Mouse (Mus musculus) retina, postnatal 1 day (tissue): ENCODE measurements around the gene Rdh19.
"Not testable (repeated sequence)": the region's sequence is repeated elsewhere in the genome, so short reads cannot be mapped to it uniquely, and the experiment has no call there.

Experiments used
- DNase-seq: peaks from one replicate; pipeline ENCODE4 v3.0.0-alpha.2; 2012

The Rdh19 gene

GRCm38 (mm10) chr10:127849628-127850027 is at the start of gene Rdh19:
Gene Rdh19 (plus strand): TSS chr10:127849928.
- DNase-seq = no peak

GRCm38 (mm10) chr10:127800891-127801290 is 48.8 kb upstream of the Rdh19 start, which contains the start of gene Rdh16:
Gene Rdh16 (plus strand): TSS chr10:127801152.
- no peak for DNase-seq

- no peak for DNase-seq
Measured at GRCm38 (mm10) chr10:127801612-127802011, 48.1 kb upstream of the Rdh19 start.

- DNase-seq = no peak
Measured at GRCm38 (mm10) chr10:127802236-127802635, 47.5 kb upstream of the Rdh19 start.

GRCm38 (mm10) chr10:127804416-127804815 is 45.3 kb upstream of the Rdh19 start:
- no peak for DNase-seq

GRCm38 (mm10) chr10:127815888-127816287 is 33.8 kb upstream of the Rdh19 start:
- no peak for DNase-seq

GRCm38 (mm10) chr10:127817268-127817910 is 32.3 kb upstream of the Rdh19 start:
- DNase-seq = not testable (repeated sequence)

- DNase-seq = not testable (repeated sequence)
Measured at GRCm38 (mm10) chr10:127821806-127822205, 27.9 kb upstream of the Rdh19 start.

GRCm38 (mm10) chr10:127825386-127825785 is 24.3 kb upstream of the Rdh19 start:
- peak; percentile 46 for DNase-seq

GRCm38 (mm10) chr10:127829121-127829520 is 20.6 kb upstream of the Rdh19 start:
- DNase-seq = no peak

- DNase-seq = not testable (repeated sequence)
Measured at GRCm38 (mm10) chr10:127834186-127834585, 15.5 kb upstream of the Rdh19 start.

- DNase-seq = no peak
Measured at GRCm38 (mm10) chr10:127835292-127835691, 14.4 kb upstream of the Rdh19 start.

GRCm38 (mm10) chr10:127837793-127838192 is 11.9 kb upstream of the Rdh19 start:
- not testable (repeated sequence) for DNase-seq

GRCm38 (mm10) chr10:127838539-127838938 is 11.2 kb upstream of the Rdh19 start:
- no peak for DNase-seq

- no peak for DNase-seq
Measured at GRCm38 (mm10) chr10:127840776-127841175, 9.0 kb upstream of the Rdh19 start.

GRCm38 (mm10) chr10:127845945-127846344 is 3.8 kb upstream of the Rdh19 start:
- not testable (repeated sequence) for DNase-seq

- DNase-seq = no peak
Measured at GRCm38 (mm10) chr10:127848089-127848488, 1.6 kb upstream of the Rdh19 start.

- DNase-seq = no peak
Measured at GRCm38 (mm10) chr10:127856376-127856775, 6.6 kb downstream of the Rdh19 start.

- DNase-seq = no peak
Measured at GRCm38 (mm10) chr10:127864931-127865330, 15.2 kb downstream of the Rdh19 start.

- no peak for DNase-seq
Measured at GRCm38 (mm10) chr10:127866232-127866631, 16.5 kb downstream of the Rdh19 start, which contains the start of gene Rdh16f2. Gene Rdh16f2 (plus strand): TSS chr10:127866474.

- peak; percentile 12 for DNase-seq
Measured at GRCm38 (mm10) chr10:127872484-127872883, 22.8 kb downstream of the Rdh19 start.

GRCm38 (mm10) chr10:127877681-127878080 is 28.0 kb downstream of the Rdh19 start:
- DNase-seq = no peak

GRCm38 (mm10) chr10:127878262-127879057 is 28.7 kb downstream of the Rdh19 start:
- no peak for DNase-seq

- no peak for DNase-seq
Measured at GRCm38 (mm10) chr10:127879155-127879688, 29.5 kb downstream of the Rdh19 start.
